Mouse (Mus musculus) inflammation-experienced regulatory T-cells, adult 6 months (primary cell): ENCODE data around the gene Zc2hc1b. TPM values are rescaled to one million over a fixed set of nuclear protein-coding genes. Genes with fewer than 3 reads are reported as not detected.

Source experiments
- ATAC-seq: one replicate; pipeline ENCODE4 v1.8.0; 2017
- polyA plus RNA-seq, 3 experiments: library from polyadenylated mRNA; unstranded; fragments of 100-300 nt; shearing (Covaris generic); gene quantifications; one replicate each; pipeline ENCODE4 v1.2.1; 2017

Gene Zc2hc1b
- polyA plus RNA-seq, 3 experiments from 2014 or later, result not detected

DNA sequence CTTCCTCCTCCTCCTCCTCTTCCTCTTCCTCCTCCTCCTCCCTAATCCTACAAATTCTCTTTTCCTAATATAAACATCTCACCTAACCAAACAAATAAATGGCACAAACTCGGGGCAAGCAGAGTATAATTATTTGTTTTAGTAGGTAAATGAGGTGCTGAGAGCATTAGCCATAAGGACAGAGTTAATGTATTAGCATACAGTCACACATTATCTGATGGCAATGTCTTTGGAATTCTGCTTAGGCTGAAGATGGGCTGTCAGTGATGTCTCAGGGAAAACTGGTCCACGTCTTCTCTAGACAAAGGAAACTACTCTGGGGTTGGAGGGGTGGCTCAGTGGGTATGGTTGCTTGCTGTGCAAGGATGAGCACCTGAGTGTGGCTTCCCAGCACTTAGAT lies 6.4 kb downstream of the Zc2hc1b start:
- no peak for ATAC-seq

GRCm38 (mm10) chr10:13170739-13171448 lies 6.9 kb downstream of the Zc2hc1b start:
- no peak for ATAC-seq

GRCm38 (mm10) chr10:13168461-13168860 lies 9.4 kb downstream of the Zc2hc1b start:
- ATAC-seq, result no peak

- ATAC-seq, result no peak
These were observed 15.8 kb downstream of the Zc2hc1b start for GRCm38 (mm10) chr10:13162031-13162430.

GRCm38 (mm10) chr10:13160913-13161312 lies 16.9 kb downstream of the Zc2hc1b start:
- ATAC-seq, result no peak

GRCm38 (mm10) chr10:13155377-13155776 lies 22.4 kb downstream of the Zc2hc1b start:
- ATAC-seq, result no peak

- no peak for ATAC-seq
These were observed 24.9 kb downstream of the Zc2hc1b start for GRCm38 (mm10) chr10:13152811-13153364.

DNA sequence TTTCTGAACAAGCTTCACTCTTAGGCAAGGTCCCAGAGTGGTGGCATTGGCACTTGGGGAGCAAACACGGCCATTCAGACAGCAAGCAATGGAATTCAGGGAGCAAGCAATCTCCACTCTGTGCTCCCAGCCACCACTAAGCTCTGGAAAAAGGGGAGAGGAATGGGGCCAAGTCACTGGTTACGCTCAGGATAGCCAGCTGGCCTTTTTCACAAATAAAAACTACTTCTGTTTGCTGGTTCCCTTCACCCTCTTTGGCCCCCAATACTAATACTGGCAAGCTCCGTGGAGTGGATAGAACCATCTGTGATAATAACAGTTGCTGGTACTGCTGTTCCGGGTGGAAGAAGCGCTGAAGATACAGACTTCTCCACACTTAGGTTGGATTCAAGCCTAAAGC lies 26.5 kb downstream of the Zc2hc1b start:
- ATAC-seq, result no peak

DNA sequence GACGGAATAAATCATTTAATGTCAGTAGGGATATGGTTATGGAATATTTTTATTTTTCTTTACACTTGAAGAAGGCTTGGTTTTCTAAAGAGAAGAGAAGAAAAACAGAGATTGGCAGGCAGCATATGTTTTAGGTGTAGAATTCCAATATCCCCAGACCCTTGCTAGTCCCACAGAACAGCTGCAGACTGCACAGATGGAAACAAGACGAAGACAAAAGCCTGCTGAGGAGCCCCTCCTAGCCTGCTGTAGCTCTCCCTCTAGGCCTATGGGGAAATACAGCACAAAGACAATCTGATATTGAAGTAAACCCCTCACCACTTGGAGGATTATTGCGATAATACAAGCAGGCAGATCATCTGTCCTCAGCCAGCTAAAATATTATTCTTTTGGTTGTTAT lies 27.4 kb downstream of the Zc2hc1b start:
- ATAC-seq, result no peak

DNA sequence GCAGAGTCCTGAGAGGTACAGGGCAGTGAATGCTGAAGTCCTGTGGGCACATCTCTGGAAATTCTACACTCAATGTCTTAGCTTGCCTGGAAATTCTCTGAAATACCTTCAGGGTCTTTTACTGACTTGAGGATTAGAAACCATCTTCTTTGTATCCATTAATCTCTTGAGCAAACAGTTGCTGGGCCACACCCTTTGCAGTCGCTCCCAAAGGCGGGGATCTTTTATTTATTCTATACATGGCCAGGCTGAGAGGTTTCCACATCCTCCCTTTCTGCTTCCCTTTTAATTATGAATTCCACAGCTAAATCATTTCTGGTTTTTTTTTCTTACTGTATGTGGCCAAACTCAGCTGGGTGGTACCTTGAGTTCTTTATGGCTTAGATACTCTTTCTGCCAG lies 37.4 kb downstream of the Zc2hc1b start:
- no peak for ATAC-seq

- no peak for ATAC-seq
These were observed 39.9 kb downstream of the Zc2hc1b start for GRCm38 (mm10) chr10:13137906-13138305.

- ATAC-seq, result no peak
These were observed 42.1 kb downstream of the Zc2hc1b start for GRCm38 (mm10) chr10:13135751-13136150.

DNA sequence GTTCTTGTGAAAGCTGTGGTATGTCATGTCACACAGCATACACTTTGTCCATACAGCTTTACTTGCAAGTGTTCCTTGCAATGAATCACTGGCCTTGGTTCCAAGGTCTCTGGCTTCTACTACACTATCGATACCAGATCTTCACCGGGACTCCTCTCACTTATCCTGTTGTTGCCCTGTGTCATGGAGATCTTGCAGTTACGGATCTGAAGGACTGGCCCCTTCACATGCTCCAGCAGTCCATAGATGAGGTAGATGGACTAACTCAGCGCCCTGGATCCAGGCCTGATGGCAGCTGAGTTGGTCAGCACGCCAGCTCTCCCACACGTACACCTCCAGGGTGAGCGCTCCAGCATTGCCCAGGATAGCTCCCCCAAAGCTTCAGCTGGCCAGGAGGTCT lies 42.5 kb downstream of the Zc2hc1b start:
- ATAC-seq, result no peak

- ATAC-seq, result no peak
These were observed 44.0 kb downstream of the Zc2hc1b start for GRCm38 (mm10) chr10:13133850-13134249.

DNA sequence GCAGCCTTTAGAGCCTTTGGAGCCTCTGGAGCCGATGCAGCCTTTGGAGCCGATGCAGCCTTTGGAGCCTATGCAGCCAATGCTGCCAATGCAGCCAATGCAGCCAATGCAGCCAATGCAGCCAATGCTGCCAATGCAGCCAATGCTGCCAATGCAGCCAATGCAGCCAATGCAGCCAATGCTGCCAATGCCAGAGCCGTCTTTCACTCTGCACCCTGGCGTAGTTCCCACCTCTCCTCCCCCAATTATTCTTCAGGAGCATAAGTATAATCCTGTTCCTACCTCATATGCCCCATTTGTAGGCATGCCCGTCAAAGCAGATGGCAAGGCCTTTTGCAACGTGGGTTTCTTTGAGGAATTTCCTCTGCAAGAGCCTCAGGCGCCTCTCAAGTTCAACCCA lies 49.9 kb downstream of the Zc2hc1b start:
- no peak for ATAC-seq

- ATAC-seq, result no peak
These were observed 50.5 kb downstream of the Zc2hc1b start for GRCm38 (mm10) chr10:13127335-13127734.

GRCm38 (mm10) chr10:13125811-13126210 lies 52.0 kb downstream of the Zc2hc1b start:
- no peak for ATAC-seq

GRCm38 (mm10) chr10:13119300-13119699 lies 58.5 kb downstream of the Zc2hc1b start:
- no peak for ATAC-seq

DNA sequence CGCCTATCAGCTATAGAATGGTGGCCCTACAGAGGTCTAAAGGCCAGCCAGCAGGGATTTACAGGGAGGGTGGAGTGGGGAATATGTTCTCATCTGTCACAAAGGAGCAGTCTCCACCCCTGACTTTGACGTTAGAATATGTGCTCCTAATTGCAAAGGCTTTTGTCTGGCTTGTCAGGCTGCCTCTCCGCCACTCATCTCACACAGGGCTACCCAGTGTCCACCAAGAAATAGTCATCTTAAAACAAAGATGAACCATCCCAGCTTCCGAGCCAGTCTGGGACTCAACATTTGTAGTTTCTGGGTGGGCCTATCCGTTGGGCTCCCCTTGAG lies 59.1 kb downstream of the Zc2hc1b start:
- ATAC-seq, result no peak

DNA sequence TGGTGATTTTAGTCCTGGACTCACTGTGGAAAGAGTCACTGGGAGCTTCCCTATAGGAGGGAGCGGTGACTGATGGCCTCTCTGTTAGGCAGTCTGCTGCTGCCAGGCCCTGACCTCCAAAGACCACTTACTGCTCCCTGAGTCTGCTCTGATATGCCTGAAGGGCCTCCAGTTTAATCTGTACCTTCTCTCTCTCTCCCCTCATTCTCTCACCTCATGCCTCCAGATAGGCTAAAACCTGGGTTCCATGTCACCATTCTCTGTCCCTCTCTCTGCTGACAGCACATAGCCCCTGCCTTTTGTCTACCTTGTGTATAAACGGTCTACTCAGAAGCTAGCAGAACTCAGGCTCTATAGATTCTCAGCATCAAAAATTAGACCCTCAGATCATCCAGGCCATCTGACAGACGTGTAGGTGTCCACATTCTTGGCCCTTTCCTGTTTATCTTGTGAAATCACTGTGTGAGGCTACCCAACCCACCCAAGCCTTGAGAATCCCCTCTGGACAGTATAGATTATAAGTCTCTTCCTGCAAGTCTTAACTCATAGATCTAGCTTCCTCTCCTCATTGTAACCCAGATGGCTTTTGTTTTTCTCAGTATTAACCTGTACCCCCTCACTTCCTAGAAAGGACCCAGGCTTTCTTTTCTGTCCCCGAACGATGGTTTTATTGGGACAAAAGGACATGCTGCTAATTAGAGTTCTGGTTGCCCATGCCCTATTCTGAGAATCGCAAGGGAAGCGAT lies 59.6 kb downstream of the Zc2hc1b start:
- no peak for ATAC-seq

DNA sequence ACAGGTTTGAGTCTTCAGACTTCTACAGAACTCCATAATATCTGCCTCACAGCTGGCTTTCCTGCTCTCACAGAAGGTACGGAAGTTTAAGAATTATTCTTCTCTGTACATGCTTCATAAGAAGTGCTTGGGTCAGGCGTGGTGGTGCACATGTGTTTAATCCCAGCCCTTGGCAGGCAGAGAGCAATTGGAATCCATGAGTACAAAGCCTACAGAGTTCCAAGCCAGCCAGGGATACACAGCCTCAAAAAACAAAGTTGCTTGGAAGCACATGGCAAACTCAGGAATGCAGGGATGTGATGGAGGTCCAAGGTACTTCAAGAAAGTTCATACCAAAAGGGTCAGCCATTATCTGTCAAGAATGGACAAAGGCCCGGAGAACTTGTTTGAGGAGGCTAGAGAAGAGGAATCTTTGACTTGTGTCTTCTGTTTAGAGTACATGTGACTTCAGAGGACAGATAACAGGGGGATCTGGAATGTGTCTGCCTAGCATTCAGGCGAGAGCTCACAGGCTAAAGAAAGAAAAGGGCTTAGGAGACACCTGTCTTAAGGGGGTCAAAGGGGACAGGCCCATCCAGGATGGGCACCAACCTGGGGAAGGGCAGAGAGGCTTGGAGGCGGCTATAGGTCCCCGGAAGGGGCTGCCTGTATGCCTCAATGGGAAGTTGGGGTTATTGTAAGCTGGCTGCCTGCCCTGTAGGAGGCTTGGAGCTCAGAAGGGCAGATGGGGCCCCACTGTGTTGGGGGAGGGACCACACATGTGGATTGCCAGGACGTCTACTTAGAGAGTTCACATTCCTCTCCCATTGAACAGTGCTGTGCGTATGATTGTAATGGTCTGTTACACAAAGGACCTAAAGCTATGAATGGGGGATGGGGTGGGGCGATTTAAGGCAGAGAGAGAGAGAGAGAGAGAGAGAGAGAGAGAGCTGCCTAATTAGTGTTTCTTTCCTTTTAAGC lies 60.8 kb downstream of the Zc2hc1b start:
- no peak for ATAC-seq

- ATAC-seq, result no peak
These were observed 62.8 kb downstream of the Zc2hc1b start for GRCm38 (mm10) chr10:13115030-13115429.

GRCm38 (mm10) chr10:13113641-13114040 lies 64.2 kb downstream of the Zc2hc1b start:
- ATAC-seq, result no peak
